Mouse (Mus musculus) erythroblast, embryonic 14.5 days (primary cell): ENCODE results near the gene Tmem33. TPM values are rescaled to one million over a fixed set of nuclear protein-coding genes. Genes with fewer than 3 reads are reported as not detected.

Source experiments
- H3K27me3 ChIP-seq: 2 replicates; pipeline ENCODE4 v1.6.1; 2012; ENCODE audit warnings: inconsistent platforms; ENCODE audit not compliant: control insufficient read depth
- H3K36me3 ChIP-seq: 2 replicates; pipeline ENCODE4 v1.6.1; 2012; ENCODE audit warnings: mild to moderate bottlenecking, inconsistent platforms; ENCODE audit not compliant: control insufficient read depth
- H3K4me1 ChIP-seq: 2 replicates; pipeline ENCODE4 v1.6.1; 2012; ENCODE audit warnings: inconsistent platforms; ENCODE audit not compliant: control insufficient read depth
- H3K4me3 ChIP-seq: replicated peaks from 2 replicates; pipeline ENCODE3; 2012; ENCODE audit warnings: moderate library complexity, mild to moderate bottlenecking, inconsistent platforms
- H3K9me3 ChIP-seq: 2 replicates; pipeline ENCODE4 v1.6.1; 2012; ENCODE audit warnings: low read length, inconsistent platforms, mixed read lengths; ENCODE audit not compliant: control insufficient read depth
- GATA1 ChIP-seq: IDR thresholded peaks from 2 replicates; pipeline ENCODE4 v1.6.1; 2012; ENCODE audit warnings: low read length, inconsistent platforms, mixed read lengths
- TAL1 ChIP-seq: IDR thresholded peaks from 3 replicates; pipeline ENCODE4 v1.6.1; 2012; ENCODE audit warnings: low read length, inconsistent platforms, mixed read lengths
- polyA plus RNA-seq: library from polyadenylated mRNA; stranded (reverse); fragments of >175 nt; gene quantifications from 2 replicates; pipeline ENCODE4 v1.2.3, GENCODE M21; 2012

Gene Tmem33
- polyA plus RNA-seq, result 12.4 and 14.0 TPM in 2 replicates

DNA sequence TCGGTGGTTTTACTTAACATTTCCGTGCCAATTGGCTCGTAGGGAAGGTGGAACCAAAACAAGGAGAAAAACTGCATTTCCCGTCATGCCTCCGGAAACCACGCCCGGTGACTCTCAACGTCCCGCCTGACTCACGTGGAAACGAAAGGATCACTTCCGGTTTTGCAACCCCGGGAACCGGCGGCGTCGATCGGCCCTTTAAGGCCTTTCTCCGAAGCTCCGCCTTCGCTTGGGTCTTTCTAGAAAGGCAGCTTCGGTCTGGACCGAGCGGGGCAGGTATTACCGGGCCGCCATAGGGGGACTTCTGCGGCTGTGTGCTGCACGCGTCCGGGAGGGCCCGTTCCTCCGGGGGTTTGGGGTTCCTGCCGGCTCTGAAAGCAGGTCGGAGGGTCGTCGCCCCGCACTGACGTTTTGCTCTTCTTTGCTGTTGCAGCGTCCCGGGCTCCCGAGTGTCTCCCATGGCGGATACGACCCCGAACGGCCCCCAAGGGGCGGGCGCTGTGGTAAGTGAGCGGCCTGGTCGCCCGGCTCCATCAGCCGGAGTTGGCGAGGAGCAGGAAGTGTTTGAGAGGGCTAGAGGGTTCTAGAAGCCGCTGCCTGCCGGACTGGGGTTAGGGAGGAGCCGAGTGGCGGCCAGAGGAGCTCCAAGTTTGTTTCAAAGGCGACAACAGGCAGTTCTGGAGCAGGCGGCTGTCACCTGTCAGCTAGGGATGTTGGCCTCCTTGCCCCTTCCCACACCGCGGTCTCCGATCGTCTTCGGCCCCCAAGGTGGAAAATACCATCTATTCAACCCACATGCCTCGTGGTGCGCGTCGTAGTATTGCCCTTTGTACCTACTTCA lies at the start of gene Tmem33:
Gene Tmem33 (plus strand): TSS at position 35 of the 841 bp plus-strand sequence.
- TF ChIP-seq TAL1 (no peak), GATA1 (no peak)
- peaks cover 18% of the 10 kb centered on the region for H3K27me3 ChIP-seq
- peaks cover 50% of the 10 kb centered on the region for H3K4me1 ChIP-seq
- peaks cover 43% of the 10 kb centered on the region for H3K36me3 ChIP-seq
- H3K9me3 ChIP-seq, result peaks cover under 1% of the 10 kb centered on the region; the same call in 1 of the 2 replicates
- H3K4me3 ChIP-seq, result peak within 1 kb of the TSS; percentile 98

DNA sequence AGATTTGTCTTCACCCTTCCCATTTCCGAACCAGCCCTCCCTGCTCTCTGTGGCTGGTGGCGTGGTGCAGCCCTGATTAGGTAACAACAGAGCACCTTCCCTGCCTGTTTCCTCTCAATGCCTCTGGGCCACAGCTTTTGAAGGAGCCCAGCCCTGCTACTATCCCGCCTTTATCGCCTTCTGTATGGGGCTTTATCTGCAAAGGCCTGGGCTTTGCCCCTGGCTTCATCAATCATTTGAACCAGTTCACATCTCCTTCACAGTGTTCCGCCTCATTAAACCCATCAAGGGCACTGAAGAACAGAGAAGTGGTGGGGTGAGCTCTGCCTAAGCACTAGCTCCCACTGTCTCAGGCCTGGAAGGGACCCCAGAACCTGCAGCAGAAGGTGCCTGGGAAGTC lies 47.2 kb upstream of the Tmem33 start:
- TF ChIP-seq TAL1 (no peak), GATA1 (no peak)
- Histone ChIP-seq H3K4me3 (no peak overlapping the region), H3K27me3 (peaks cover 62% of the 10 kb centered on the region), H3K9me3 (no peaks in the 10 kb centered on the region; the same call in 1 of the 2 replicates), H3K4me1 (no peaks in the 10 kb centered on the region), H3K36me3 (no peaks in the 10 kb centered on the region)

DNA sequence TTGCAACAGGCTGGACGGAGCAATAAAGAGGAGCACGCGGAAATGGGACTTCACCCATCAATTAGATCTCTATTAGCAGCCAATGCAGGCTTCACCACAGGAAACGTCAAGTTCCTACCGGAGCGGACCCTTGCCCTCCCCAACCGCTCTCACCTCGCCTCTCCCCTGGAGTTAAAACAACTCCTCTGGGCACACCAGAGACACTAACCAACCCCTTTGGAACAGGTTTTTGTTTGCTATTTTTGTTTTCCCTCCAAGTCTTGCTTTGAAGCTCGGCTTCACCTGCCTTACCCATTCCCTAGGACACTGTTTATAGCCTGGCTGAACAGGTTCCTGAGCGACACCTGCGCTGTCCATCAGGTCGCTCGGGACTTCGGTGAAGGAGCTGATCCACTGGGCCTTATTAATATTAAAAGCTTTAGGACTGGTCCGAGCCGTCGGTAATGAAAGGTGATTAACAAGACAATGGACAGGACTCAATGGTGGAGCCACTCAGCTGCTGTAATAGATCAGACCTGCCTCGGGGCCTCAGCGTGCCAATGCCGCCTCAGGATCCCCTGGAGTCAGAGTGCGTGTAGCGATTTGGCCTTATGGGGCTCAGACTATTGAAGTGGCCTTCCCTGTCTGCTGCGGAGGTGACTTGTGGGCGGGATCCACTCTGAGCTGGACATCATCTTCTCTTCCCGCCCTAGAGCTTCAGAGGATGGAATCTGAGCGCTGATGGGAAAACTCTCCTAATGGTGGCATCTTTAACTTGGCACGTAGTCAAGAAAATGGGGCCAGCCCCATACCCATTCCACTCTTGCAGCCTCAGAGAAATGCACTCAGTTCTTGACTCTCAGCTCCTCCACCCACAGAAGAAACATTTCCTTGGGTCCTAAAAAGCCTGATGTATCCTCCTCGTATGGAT lies 45.0 kb upstream of the Tmem33 start:
- Histone ChIP-seq H3K27me3 (peaks cover 84% of the 10 kb centered on the region), H3K36me3 (no peaks in the 10 kb centered on the region)

DNA sequence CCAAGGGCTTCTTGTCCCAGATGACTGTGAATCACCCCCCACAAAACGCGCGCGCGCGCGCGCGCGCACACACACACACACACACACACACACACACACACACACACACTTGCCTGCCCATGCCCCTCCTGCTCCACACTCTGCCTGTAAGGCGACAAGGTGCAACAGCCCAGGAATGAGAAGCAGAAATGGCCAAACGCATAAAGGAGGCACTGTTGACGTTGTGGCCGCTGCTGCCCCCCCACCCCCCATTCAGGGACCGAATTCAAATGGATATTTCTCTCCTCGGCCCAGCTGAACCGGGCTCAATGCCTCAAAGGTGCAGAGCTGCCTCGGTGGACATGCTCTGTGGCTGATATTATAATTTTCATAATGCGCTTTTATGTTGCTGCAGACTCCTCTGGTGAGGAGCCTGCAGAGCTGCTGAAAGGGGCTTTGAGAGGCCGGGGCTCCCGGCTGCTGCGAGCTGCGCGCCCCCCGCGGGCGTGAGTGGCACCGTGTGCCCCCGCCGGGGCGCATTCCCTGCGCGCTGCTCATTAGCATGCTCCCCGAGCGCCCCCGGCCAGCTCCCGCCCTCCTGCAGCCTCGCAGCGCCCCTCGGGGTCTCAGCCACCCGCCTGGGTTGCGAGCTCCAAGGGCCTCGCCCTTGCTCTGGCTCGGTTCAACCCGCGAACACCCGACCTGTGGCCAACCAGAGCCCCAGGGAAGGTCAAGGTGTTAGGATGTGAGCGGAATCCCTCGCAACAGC lies 44.2 kb upstream of the Tmem33 start:
- H3K27me3 ChIP-seq, result peaks cover 90% of the 10 kb centered on the region
- TF ChIP-seq GATA1 (no peak), TAL1 (no peak)

More for the DNA sequence above, 45.0 kb upstream of the Tmem33 start:
- H3K4me1 ChIP-seq, result no peaks in the 10 kb centered on the region
- no peaks in the 10 kb centered on the region; the same call in 1 of the 2 replicates for H3K9me3 ChIP-seq
- TF ChIP-seq TAL1, result no peak
- TF ChIP-seq GATA1, result no peak
- no peak overlapping the region for H3K4me3 ChIP-seq

DNA sequence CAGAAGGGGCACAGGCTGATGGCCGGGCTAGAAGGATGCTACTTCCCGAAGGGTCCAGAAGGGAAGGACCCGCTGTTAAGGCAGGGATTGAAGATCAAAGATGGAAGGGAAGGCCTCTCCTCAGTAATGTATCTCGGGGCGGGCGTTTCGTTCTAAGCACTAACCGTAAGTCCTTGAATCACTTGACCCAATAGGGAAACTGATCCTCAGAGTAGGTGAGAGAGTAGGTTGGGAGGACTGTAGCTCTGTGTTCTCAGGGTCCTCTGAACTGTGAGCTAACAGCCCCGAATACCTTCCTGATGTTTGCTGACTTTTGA lies 43.6 kb upstream of the Tmem33 start:
- peaks cover 95% of the 10 kb centered on the region for H3K27me3 ChIP-seq
- H3K36me3 ChIP-seq, result no peaks in the 10 kb centered on the region
- no peak overlapping the region for H3K4me3 ChIP-seq
- no peak for TF ChIP-seq GATA1
- TF ChIP-seq TAL1, result no peak
- no peaks in the 10 kb centered on the region for H3K4me1 ChIP-seq
- H3K9me3 ChIP-seq, result no peaks in the 10 kb centered on the region; the same call in 1 of the 2 replicates

More for the DNA sequence above, 44.2 kb upstream of the Tmem33 start:
- no peaks in the 10 kb centered on the region for H3K4me1 ChIP-seq
- H3K4me3 ChIP-seq, result no peak overlapping the region
- H3K9me3 ChIP-seq, result no peaks in the 10 kb centered on the region; the same call in 1 of the 2 replicates
- H3K36me3 ChIP-seq, result no peaks in the 10 kb centered on the region

DNA sequence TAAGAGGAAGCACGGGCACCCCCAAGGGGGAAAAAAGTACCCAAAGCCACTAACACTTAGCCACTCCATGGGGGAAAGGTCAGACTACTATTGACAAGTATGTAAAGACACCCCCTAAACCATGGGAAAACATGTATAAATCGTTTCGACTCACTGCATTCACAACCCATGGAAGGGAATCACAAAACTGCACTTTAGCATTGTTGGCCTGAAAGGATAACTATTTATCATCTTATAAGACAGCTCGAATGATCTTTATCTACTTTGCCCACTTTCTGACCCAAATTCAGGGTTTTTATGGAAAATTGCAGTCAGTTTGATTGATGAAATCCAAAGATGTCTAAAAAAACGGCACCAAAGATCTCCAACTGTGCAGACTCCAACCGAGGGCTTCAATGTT lies 38.5 kb upstream of the Tmem33 start:
- TF ChIP-seq TAL1, result no peak
- TF ChIP-seq GATA1, result no peak
- Histone ChIP-seq H3K4me1 (no peaks in the 10 kb centered on the region), H3K9me3 (peaks cover 7% of the 10 kb centered on the region), H3K4me3 (no peak overlapping the region), H3K36me3 (no peaks in the 10 kb centered on the region), H3K27me3 (peaks cover 97% of the 10 kb centered on the region)

DNA sequence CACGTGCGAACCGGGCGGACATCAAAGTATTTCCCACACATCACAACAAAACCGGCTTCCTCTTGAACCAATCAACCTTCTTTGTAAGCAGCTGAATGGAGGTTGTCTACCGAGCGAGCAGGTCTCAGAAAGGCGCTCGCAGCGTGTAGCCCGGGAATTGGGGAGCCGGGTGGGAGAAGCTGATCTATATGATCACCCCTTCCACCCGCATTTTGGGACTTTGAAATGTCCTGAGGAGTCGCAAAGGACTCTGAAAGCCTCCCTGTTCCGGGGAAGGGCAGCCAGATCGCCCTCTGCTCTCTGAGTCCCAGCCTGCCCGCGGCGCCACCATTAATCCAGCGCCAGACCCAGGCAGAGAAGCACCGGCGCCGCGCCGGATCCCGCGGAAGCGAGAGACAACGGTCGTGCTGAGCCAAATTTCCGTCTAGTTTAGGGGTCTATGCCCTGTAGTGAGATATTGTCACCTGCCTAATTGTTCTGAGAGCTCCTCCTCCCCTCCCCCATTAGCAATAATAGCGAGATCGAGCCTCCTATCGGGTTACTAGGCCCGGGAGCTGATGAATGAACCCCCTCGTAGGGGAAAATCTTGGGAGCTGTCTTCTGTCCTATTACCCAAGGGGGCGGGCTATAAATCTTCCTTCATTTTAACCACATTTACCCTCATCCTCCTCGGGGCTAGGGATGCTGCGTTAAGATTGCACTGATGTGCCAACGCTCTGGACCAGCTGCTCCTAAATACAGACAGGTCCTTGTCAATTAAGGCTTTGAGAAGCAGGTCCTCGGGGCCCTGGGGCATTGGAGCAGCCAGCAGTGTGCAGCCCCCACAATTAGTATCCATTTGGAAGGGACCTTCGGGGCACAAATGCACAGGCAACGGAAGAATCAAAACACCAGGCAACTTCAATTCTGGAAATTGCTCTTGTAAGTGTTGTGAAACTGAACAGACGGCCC lies 37.6 kb upstream of the Tmem33 start:
- peaks cover 99% of the 10 kb centered on the region for H3K27me3 ChIP-seq
- TF ChIP-seq GATA1, result no peak
- no peak for TF ChIP-seq TAL1
- H3K4me3 ChIP-seq, result no peak overlapping the region
- H3K9me3 ChIP-seq, result peaks cover 7% of the 10 kb centered on the region
- H3K36me3 ChIP-seq, result no peaks in the 10 kb centered on the region
- no peaks in the 10 kb centered on the region for H3K4me1 ChIP-seq
